Mouse (Mus musculus) liver, postnatal 0 days (tissue): ENCODE measurements around the gene Pdik1l.

Experiments used
- CTCF ChIP-seq: sonication (generic); IDR thresholded peaks from 2 replicates; pipeline ENCODE4 v1.5.1; 2016; ENCODE audit warnings: antibody characterized with exemption, low read depth
- EP300 ChIP-seq: IDR thresholded peaks from 2 replicates; pipeline ENCODE4 v1.6.1; 2016; ENCODE audit warnings: antibody characterized with exemption, low read depth, mild to moderate bottlenecking

DNA sequence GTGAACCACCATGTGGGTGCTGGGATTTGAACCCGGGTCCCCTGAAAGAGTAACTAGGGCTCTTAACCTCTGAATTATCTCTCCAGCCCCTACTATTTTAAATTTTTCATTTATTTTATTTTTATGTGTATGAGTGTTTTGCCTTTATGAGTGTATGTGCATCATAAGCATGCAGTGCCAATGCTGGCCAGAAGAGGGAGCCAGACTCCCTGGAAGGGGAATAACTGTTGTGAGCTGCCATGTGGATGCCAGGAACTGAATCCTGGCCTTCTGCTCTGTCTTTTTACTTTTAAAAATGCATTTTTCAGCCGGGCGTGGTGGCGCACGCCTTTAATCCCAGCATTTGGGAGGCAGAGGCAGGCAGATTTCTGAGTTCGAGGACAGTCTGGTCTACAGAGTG lies 25.2 kb upstream of the Pdik1l start:
- TF ChIP-seq CTCF (peak; percentile 53), EP300 (no peak)
